ENCODE assay signal across 16 mouse cellular contexts in genomic region chr10:5139932-5140264, GRCm38 (mm10).
DNase-seq lines count a peak whose midpoint lies in the region.
"Had no signal": no experiment of that assay in that cellular context is flagged by ENCODE, and none has a peak within 500 bp of the region (broad histone marks: within the 10 kb centered on the region; RNA-seq: fewer than 3 reads in every experiment).

No protein-coding gene starts in this region.

- peak; percentile 35 to 48 for DNase-seq in heart, adult 18-20 months
- DNase-seq in heart, adult 8-10 months (ENCODE audit: low spot score), result no peak
- peak; percentile 5 for DNase-seq in lung, postnatal 14 days
- no peak for DNase-seq in lung, postnatal 10 days
- peak; percentile 65 for DNase-seq in fibroblast of lung, adult 2 months (ENCODE audit: low read depth)
- peak; percentile 36 for DNase-seq in kidney, postnatal 14 days
- no peak for DNase-seq in forebrain, embryonic 10.5 days (ENCODE audit: extremely low spot score, low spot score)
- DNase-seq: cerebellum, adult 8-10 months; embryo, embryonic 11 days; retina, postnatal 1 day; thymus, adult 2 months had no signal

- H3K27ac ChIP-seq in forebrain, embryonic 10.5 days, result no peak overlapping the region
- H3K27ac ChIP-seq: heart, embryonic 13.5 days; hindbrain, embryonic 14.5 days; limb, embryonic 13.5 days; neural tube, embryonic 13.5 days had no signal

- no peaks in the 10 kb centered on the region for H3K4me1 ChIP-seq in forebrain, embryonic 10.5 days
- H3K4me1 ChIP-seq: heart, embryonic 13.5 days; neural tube, embryonic 13.5 days had no signal

- no peaks in the 10 kb centered on the region for H3K27me3 ChIP-seq in forebrain, embryonic 10.5 days (ENCODE audit: poor library complexity, severe bottlenecking)
- H3K27me3 ChIP-seq: heart, embryonic 13.5 days; limb, embryonic 13.5 days; neural tube, embryonic 13.5 days had no signal

- WGBS in forebrain, embryonic 10.5 days, result 87% methylated on average over 4 of the region's 4 CpGs

- H3K4me3 ChIP-seq in forebrain, embryonic 10.5 days, result no peak overlapping the region
- H3K4me3 ChIP-seq: erythroblast, embryonic 14.5 days; heart, embryonic 13.5 days; limb, embryonic 13.5 days; neural tube, embryonic 13.5 days had no signal

- no peaks in the 10 kb centered on the region for H3K9me3 ChIP-seq in forebrain, embryonic 10.5 days
- H3K9me3 ChIP-seq: heart, embryonic 13.5 days; limb, embryonic 13.5 days; neural tube, embryonic 13.5 days had no signal

- H3K36me3 ChIP-seq in forebrain, embryonic 10.5 days (replicated peaks), result no peaks in the 10 kb centered on the region

Comparison
In these comparisons a context has a peak if more than half of its experiments do, and no peak if none do; other contexts are left out.
1. DNase-seq: peak in heart, adult 18-20 months (2 of 2), lung, postnatal 14 days (single experiment), fibroblast of lung, adult 2 months (single experiment) and kidney, postnatal 14 days (single experiment); none in heart, adult 8-10 months (single experiment), lung, postnatal 10 days (single experiment) and forebrain, embryonic 10.5 days (single experiment).